8 mouse cellular contexts compared by ENCODE assay signal in the genomic region with DNA sequence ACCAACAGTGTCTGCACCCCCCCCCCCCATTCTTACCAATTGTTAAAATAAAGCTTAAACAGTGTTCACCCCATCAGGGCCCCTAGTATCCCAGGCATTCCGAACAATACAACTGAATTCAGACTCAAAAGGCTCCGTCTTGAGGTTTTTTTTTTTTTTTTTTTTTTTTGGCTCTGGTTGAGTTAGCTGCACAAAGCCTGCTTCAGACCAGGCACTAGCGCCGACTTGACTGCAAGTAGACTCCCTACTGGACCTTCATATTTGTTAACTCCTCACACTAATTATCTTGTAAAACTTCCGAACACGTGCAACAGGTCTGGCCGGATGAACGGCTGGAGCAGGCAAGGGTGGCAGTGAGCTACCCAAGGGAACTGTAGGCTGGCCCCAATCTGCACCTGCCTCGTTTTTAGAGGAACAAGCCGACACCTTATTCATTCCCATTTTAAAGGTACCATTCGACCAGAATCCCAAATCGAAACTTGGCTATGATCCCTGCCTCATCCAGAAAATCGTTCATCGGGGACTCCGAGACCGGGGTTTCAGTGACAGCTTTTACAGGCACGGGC. TPM values are rescaled to one million over a fixed set of nuclear protein-coding genes. Genes with fewer than 3 reads are reported as not detected.
A peak's percentile ranks its signal among the peaks of the same experiment; 100 is the strongest.
DNase-seq lines count a peak whose midpoint lies in the region; ATAC-seq and TF ChIP-seq lines count a peak whose summit lies in the region.

No protein-coding gene starts in this region.

- H3K4me2 ChIP-seq in embryonic facial prominence, embryonic 14.5 days (ENCODE audit: low read depth, low read length), result peak overlapping the region; percentile 80
- peak overlapping the region; percentile 68 for H3K4me2 ChIP-seq in intestine, postnatal 0 days (replicated peaks; ENCODE audit: low read depth)

- TF ChIP-seq CTCF in layer of hippocampus, adult 2 months (conservative IDR thresholded peaks at IDR 0.05), result no peak
- TF ChIP-seq CTCF in G1E (IDR thresholded peaks at IDR 0.05; ENCODE audit: low read depth, low read length), result no peak
- no peak for TF ChIP-seq CTCF in intestine, postnatal 0 days (IDR thresholded peaks at IDR 0.05; ENCODE audit: low read depth)

- no peak for DNase-seq in layer of hippocampus, adult 2 months (ENCODE audit: low spot score in 2 of 2)
- DNase-seq in layer of hippocampus, adult 8-10 months (ENCODE audit: low spot score in 2 of 2), result no peak
- DNase-seq in G1E (ENCODE audit: low spot score), result peak; percentile 25
- peak; percentile 39 for DNase-seq in embryonic facial prominence, embryonic 14.5 days (ENCODE audit: low spot score)
- no peak for DNase-seq in gastrocnemius, postnatal 14 days

- peak; percentile 36; the same call in 1 of the 2 replicates for ATAC-seq in G1E (ENCODE audit: extremely low read depth, insufficient number of reproducible peaks, low FRiP score, poor library complexity, severe bottlenecking)
- peak; percentile 12; the same call in 1 of the 2 replicates for ATAC-seq in embryonic facial prominence, embryonic 14.5 days (ENCODE audit: low read depth)
- ATAC-seq in intestine, postnatal 0 days, result peak; percentile 40
- ATAC-seq in inflammation-experienced regulatory T-cells, adult 6 months, result no peak

- peak overlapping the region; percentile 96 for H3K27ac ChIP-seq in layer of hippocampus, adult 2 months
- H3K27ac ChIP-seq in embryonic facial prominence, embryonic 14.5 days (replicated peaks; ENCODE audit: low read depth, low read length), result peak overlapping the region; percentile 88
- H3K27ac ChIP-seq in intestine, postnatal 0 days (ENCODE audit: low read depth, low read length), result peak overlapping the region; percentile 47; the same call in 1 of the 2 replicates

- peaks cover 41% of the 10 kb centered on the region for H3K36me3 ChIP-seq in G1E (replicated peaks)
- H3K36me3 ChIP-seq in embryonic facial prominence, embryonic 14.5 days (ENCODE audit: control insufficient read depth, insufficient read depth, low read length), result peaks cover 39% of the 10 kb centered on the region
- H3K36me3 ChIP-seq in intestine, postnatal 0 days (ENCODE audit: control insufficient read depth, insufficient read depth), result peaks cover 36% of the 10 kb centered on the region
- peaks cover 40% of the 10 kb centered on the region for H3K36me3 ChIP-seq in megakaryocyte, embryonic 14.5 days (replicated peaks; ENCODE audit: low read length)

- H3K4me3 ChIP-seq in layer of hippocampus, adult 2 months, result peak overlapping the region; percentile 86
- H3K4me3 ChIP-seq in G1E (ENCODE audit: low read depth, low read length), result peak overlapping the region; percentile 98
- peak overlapping the region; percentile 98 for H3K4me3 ChIP-seq in embryonic facial prominence, embryonic 14.5 days (ENCODE audit: low read depth, low read length)
- H3K4me3 ChIP-seq in intestine, postnatal 0 days (ENCODE audit: low read depth, low read length), result peak overlapping the region; percentile 78
- peak overlapping the region; percentile 100 for H3K4me3 ChIP-seq in megakaryocyte, embryonic 14.5 days (replicated peaks)

- no peaks in the 10 kb centered on the region for H3K9me3 ChIP-seq in G1E (replicated peaks)
- H3K9me3 ChIP-seq in embryonic facial prominence, embryonic 14.5 days (ENCODE audit: control insufficient read depth, low read length), result no peaks in the 10 kb centered on the region
- no peaks in the 10 kb centered on the region for H3K9me3 ChIP-seq in intestine, postnatal 0 days (ENCODE audit: control insufficient read depth)
- no peaks in the 10 kb centered on the region for H3K9me3 ChIP-seq in megakaryocyte, embryonic 14.5 days

- peaks cover 3% of the 10 kb centered on the region; the same call in 1 of the 2 replicates for H3K27me3 ChIP-seq in G1E (ENCODE audit: insufficient read depth, low read length)
- H3K27me3 ChIP-seq in embryonic facial prominence, embryonic 14.5 days (replicated peaks; ENCODE audit: control insufficient read depth, insufficient read depth, low read length), result no peaks in the 10 kb centered on the region
- no peaks in the 10 kb centered on the region for H3K27me3 ChIP-seq in intestine, postnatal 0 days (replicated peaks; ENCODE audit: control insufficient read depth, insufficient read depth, low read length)
- H3K27me3 ChIP-seq in megakaryocyte, embryonic 14.5 days (replicated peaks), result no peaks in the 10 kb centered on the region

- WGBS in embryonic facial prominence, embryonic 14.5 days, result under 1% methylated on average over 17 of the region's 17 CpGs
- under 1% methylated on average over 17 of the region's 17 CpGs for WGBS in intestine, postnatal 0 days

- H3K9ac ChIP-seq in embryonic facial prominence, embryonic 14.5 days (ENCODE audit: low read depth, low read length), result peak overlapping the region; percentile 95
- peak overlapping the region; percentile 78 for H3K9ac ChIP-seq in intestine, postnatal 0 days (ENCODE audit: low read depth, low read length)

- intact Hi-C loops in gastrocnemius, postnatal 14 days (cut with DNase I; ENCODE audit: low total_unique reads), result no loop called here

- peaks cover 29% of the 10 kb centered on the region for H3K4me1 ChIP-seq in G1E (ENCODE audit: insufficient read depth, low read depth, low read length)
- peaks cover 7% of the 10 kb centered on the region; the same call in 1 of the 2 replicates for H3K4me1 ChIP-seq in embryonic facial prominence, embryonic 14.5 days (ENCODE audit: control insufficient read depth, insufficient read depth, low read length)
- no peaks in the 10 kb centered on the region for H3K4me1 ChIP-seq in intestine, postnatal 0 days (replicated peaks; ENCODE audit: control insufficient read depth, insufficient read depth, low read length)
- H3K4me1 ChIP-seq in megakaryocyte, embryonic 14.5 days, result peaks cover 22% of the 10 kb centered on the region

RNA-seq across cellular contexts. Expression of gene Psmd7, which starts 0.8 kb away (rescaled TPM):
- total RNA-seq in layer of hippocampus, adult 2 months (2021), result 100 to 1,000 TPM; 103 to 107 TPM
- 100 to 1,000 TPM; 104 to 118 (median 109) TPM for total RNA-seq in layer of hippocampus, adult 8-10 months (2022)
- total RNA-seq in G1E (2014; fragmentation: Nextera tagmentation) (143 and 160 TPM in 2 replicates), G1E (2017) (61.4 and 75.0 TPM in 2 replicates)
- 41.9 and 42.9 TPM in 2 replicates for polyA plus RNA-seq in G1E (2012)
- 252 and 269 TPM in 2 replicates for polyA plus RNA-seq in embryonic facial prominence, embryonic 14.5 days (2014; fragmentation: Nextera tagmentation; extraction: Ambion mirVana)
- polyA plus RNA-seq in intestine, postnatal 0 days (2015; fragmentation: Nextera tagmentation; extraction: Ambion mirVana), result 118 and 119 TPM in 2 replicates
- polyA plus RNA-seq in megakaryocyte, embryonic 14.5 days (2012; ENCODE audit: insufficient read depth, low replicate concordance), result 13.5 and 35.9 TPM in 2 replicates
- polyA plus RNA-seq in inflammation-experienced regulatory T-cells, adult 6 months (2017; shearing (Covaris generic)), result 100 to 1,000 TPM; 112 to 157 (median 126) TPM
- total RNA-seq in gastrocnemius, postnatal 14 days (2021), result 100 to 1,000 TPM; 108 to 121 TPM

Comparison
In these comparisons a context has a peak if more than half of its experiments do, and no peak if none do; other contexts are left out.
1. DNase-seq: peak in G1E (single experiment) and embryonic facial prominence, embryonic 14.5 days (single experiment); none in layer of hippocampus, adult 2 months (0 of 2), layer of hippocampus, adult 8-10 months (0 of 2) and gastrocnemius, postnatal 14 days (single experiment).
2. Peak in every context shown above with its lines, with median percentiles within 50 percentile points of each other: H3K27ac ChIP-seq and H3K4me3 ChIP-seq.